Mouse (Mus musculus) midbrain, embryonic 15.5 days (tissue): ENCODE measurements around the gene Fus. TPM values are rescaled to one million over a fixed set of nuclear protein-coding genes. Genes with fewer than 3 reads are reported as not detected.
A peak's percentile ranks its signal among the peaks of the same experiment; 100 is the strongest.
"Not testable (repeated sequence)": the region's sequence is repeated elsewhere in the genome, so short reads cannot be mapped to it uniquely, and the experiment has no call there.

Source experiments
- ATAC-seq: fragments of 200-750 bp; cut with Nextera tagmentation; replicated peaks from 2 replicates; pipeline ENCODE4 v1.8.0; 2017; ENCODE audit warnings: moderate TSS enrichment
- H3K27ac ChIP-seq: fragments of 300-500 bp; sonication (generic); 2 replicates; pipeline ENCODE4 v1.5.1; 2015; ENCODE audit warnings: mild to moderate bottlenecking, inconsistent platforms
- H3K27me3 ChIP-seq: fragments of 300-500 bp; sonication (generic); replicated peaks from 2 replicates; pipeline ENCODE4 v1.6.1; 2015; ENCODE audit warnings: inconsistent platforms
- H3K36me3 ChIP-seq: fragments of 300-500 bp; sonication (generic); replicated peaks from 2 replicates; pipeline ENCODE4 v1.6.1; 2015; ENCODE audit warnings: inconsistent platforms
- H3K4me1 ChIP-seq: fragments of 300-500 bp; sonication (generic); 2 replicates; pipeline ENCODE4 v1.6.1; 2015; ENCODE audit warnings: inconsistent platforms
- H3K4me2 ChIP-seq: fragments of 300-500 bp; sonication (generic); 2 replicates; pipeline ENCODE4 v1.6.1; 2015; ENCODE audit warnings: inconsistent platforms, mild to moderate bottlenecking, moderate library complexity
- H3K4me3 ChIP-seq: fragments of 300-500 bp; sonication (generic); 2 replicates; pipeline ENCODE4 v1.5.1; 2015; ENCODE audit warnings: mild to moderate bottlenecking, inconsistent platforms
- H3K9ac ChIP-seq: fragments of 300-500 bp; sonication (generic); 2 replicates; pipeline ENCODE4 v1.6.1; 2015; ENCODE audit warnings: mild to moderate bottlenecking, inconsistent platforms
- H3K9me3 ChIP-seq: fragments of 300-500 bp; sonication (generic); 2 replicates; pipeline ENCODE4 v1.6.1; 2016; ENCODE audit warnings: inconsistent platforms
- WGBS: fragments of 180-500 bp; shearing (Covaris S2); methylation state at CpG from one replicate; pipeline ENCODE4 v1.1.7; 2015; ENCODE audit warnings: mixed read lengths; 5-methylcytosine and 5-hydroxymethylcytosine counted together
- polyA plus RNA-seq: library from polyadenylated mRNA; unstranded; fragments of >200 nt; fragmentation: Nextera tagmentation; extraction: Ambion mirVana; gene quantifications from 2 replicates; pipeline ENCODE4 v1.2.1, GENCODE M21; 2015

The Fus gene
- polyA plus RNA-seq, 1 experiment from 2014 or later, result 380 TPM

GRCm38 (mm10) chr7:127999436-127999835, 32.2 kb downstream of the Fus start:
- Histone ChIP-seq H3K4me1 (peaks cover 2% of the 10 kb centered on the region; the same call in 1 of the 2 replicates), H3K9ac (no peak overlapping the region), H3K27ac (no peak overlapping the region), H3K36me3 (no peaks in the 10 kb centered on the region), H3K4me2 (no peak overlapping the region), H3K9me3 (no peaks in the 10 kb centered on the region), H3K27me3 (no peaks in the 10 kb centered on the region; the same call in 1 of the 2 replicates), H3K4me3 (no peak overlapping the region)
- WGBS, result 80% methylated on average over 1 of the region's 1 CpGs
- ATAC-seq, result no peak

GRCm38 (mm10) chr7:128000068-128000950, 33.1 kb downstream of the Fus start:
- no peak overlapping the region for H3K4me2 ChIP-seq
- no peaks in the 10 kb centered on the region for H3K36me3 ChIP-seq
- no peak overlapping the region for H3K4me3 ChIP-seq
- H3K27me3 ChIP-seq, result no peaks in the 10 kb centered on the region; the same call in 1 of the 2 replicates
- no peak overlapping the region for H3K9ac ChIP-seq
- WGBS, result 75% methylated on average over 1 of the region's 1 CpGs
- no peak for ATAC-seq
- no peak overlapping the region for H3K27ac ChIP-seq
- H3K4me1 ChIP-seq, result peaks cover 6% of the 10 kb centered on the region; the same call in 1 of the 2 replicates
- no peaks in the 10 kb centered on the region for H3K9me3 ChIP-seq

GRCm38 (mm10) chr7:128003098-128003497, 35.8 kb downstream of the Fus start:
- Histone ChIP-seq H3K27ac (no peak overlapping the region), H3K36me3 (no peaks in the 10 kb centered on the region), H3K9ac (no peak overlapping the region), H3K27me3 (no peaks in the 10 kb centered on the region; the same call in 1 of the 2 replicates), H3K9me3 (no peaks in the 10 kb centered on the region), H3K4me2 (no peak overlapping the region), H3K4me3 (no peak overlapping the region), H3K4me1 (peaks cover 6% of the 10 kb centered on the region; the same call in 1 of the 2 replicates)
- ATAC-seq, result no peak
- 90% methylated on average over 6 of the region's 6 CpGs for WGBS

GRCm38 (mm10) chr7:128003688-128004087, 36.4 kb downstream of the Fus start, which contains the start of gene Trim72:
Gene Trim72, plus strand, starts transcription at chr7:128003949.
- H3K36me3 ChIP-seq, result no peaks in the 10 kb centered on the region
- peak within 1 kb of the TSS; percentile 21 for H3K4me2 ChIP-seq
- H3K4me1 ChIP-seq, result peaks cover 6% of the 10 kb centered on the region; the same call in 1 of the 2 replicates
- WGBS, result 96% methylated on average over 2 of the region's 2 CpGs
- H3K4me3 ChIP-seq, result no peak within 1 kb of the TSS
- ATAC-seq, result no peak
- H3K9ac ChIP-seq, result no peak within 1 kb of the TSS
- no peak within 1 kb of the TSS for H3K27ac ChIP-seq
- no peaks in the 10 kb centered on the region for H3K9me3 ChIP-seq
- H3K27me3 ChIP-seq, result no peaks in the 10 kb centered on the region; the same call in 1 of the 2 replicates

- Histone ChIP-seq H3K36me3 (no peaks in the 10 kb centered on the region), H3K9ac (no peak overlapping the region), H3K4me1 (peaks cover 6% of the 10 kb centered on the region; the same call in 1 of the 2 replicates), H3K4me3 (no peak overlapping the region), H3K27ac (no peak overlapping the region), H3K4me2 (0 out of 2 replicates have a peak overlapping the region, but pooled peaks have one; percentile 21), H3K9me3 (no peaks in the 10 kb centered on the region), H3K27me3 (no peaks in the 10 kb centered on the region; the same call in 1 of the 2 replicates)
- WGBS, result 81% methylated on average over 5 of the region's 5 CpGs
- no peak for ATAC-seq
Observed at GRCm38 (mm10) chr7:128004150-128004486, 36.9 kb downstream of the Fus start.

- Histone ChIP-seq H3K27me3 (no peaks in the 10 kb centered on the region; the same call in 1 of the 2 replicates), H3K4me1 (peaks cover 6% of the 10 kb centered on the region; the same call in 1 of the 2 replicates), H3K9ac (no peak overlapping the region), H3K4me2 (peak overlapping the region; percentile 21), H3K4me3 (no peak overlapping the region), H3K36me3 (no peaks in the 10 kb centered on the region), H3K9me3 (no peaks in the 10 kb centered on the region), H3K27ac (no peak overlapping the region)
- ATAC-seq, result no peak
- 28% methylated on average over 35 of the region's 35 CpGs for WGBS
Observed at GRCm38 (mm10) chr7:128004487-128005362, 37.5 kb downstream of the Fus start.

- Histone ChIP-seq H3K9me3 (no peaks in the 10 kb centered on the region), H3K27me3 (no peaks in the 10 kb centered on the region; the same call in 1 of the 2 replicates), H3K27ac (no peak overlapping the region), H3K9ac (no peak overlapping the region), H3K4me2 (no peak overlapping the region), H3K4me1 (peaks cover 6% of the 10 kb centered on the region; the same call in 1 of the 2 replicates), H3K36me3 (no peaks in the 10 kb centered on the region), H3K4me3 (no peak overlapping the region)
- WGBS, result 79% methylated on average over 7 of the region's 7 CpGs
- ATAC-seq, result no peak
Observed at GRCm38 (mm10) chr7:128006193-128006592, 38.9 kb downstream of the Fus start.

- no peak for ATAC-seq
- Histone ChIP-seq H3K4me2 (peak overlapping the region; percentile 24; the same call in 1 of the 2 replicates), H3K4me1 (no peaks in the 10 kb centered on the region), H3K9me3 (no peaks in the 10 kb centered on the region), H3K9ac (no peak overlapping the region), H3K27me3 (no peaks in the 10 kb centered on the region; the same call in 1 of the 2 replicates), H3K36me3 (no peaks in the 10 kb centered on the region), H3K4me3 (no peak overlapping the region), H3K27ac (no peak overlapping the region)
- WGBS, result 63% methylated on average over 40 of the region's 40 CpGs
Observed at GRCm38 (mm10) chr7:128009715-128010340, 42.6 kb downstream of the Fus start.

GRCm38 (mm10) chr7:128012136-128012780, 45.0 kb downstream of the Fus start:
- Histone ChIP-seq H3K9me3 (no peaks in the 10 kb centered on the region), H3K4me1 (no peaks in the 10 kb centered on the region), H3K9ac (no peak overlapping the region), H3K36me3 (no peaks in the 10 kb centered on the region), H3K4me2 (no peak overlapping the region), H3K4me3 (no peak overlapping the region), H3K27ac (no peak overlapping the region), H3K27me3 (no peaks in the 10 kb centered on the region)
- ATAC-seq, result no peak
- 79% methylated on average over 13 of the region's 13 CpGs for WGBS

GRCm38 (mm10) chr7:128013116-128013515, 45.9 kb downstream of the Fus start:
- no peaks in the 10 kb centered on the region for H3K27me3 ChIP-seq
- no peak for ATAC-seq
- no peaks in the 10 kb centered on the region for H3K4me1 ChIP-seq
- H3K9me3 ChIP-seq, result no peaks in the 10 kb centered on the region
- no peak overlapping the region for H3K9ac ChIP-seq
- no peak overlapping the region for H3K4me2 ChIP-seq
- no peak overlapping the region for H3K27ac ChIP-seq
- WGBS, result 94% methylated on average over 13 of the region's 13 CpGs
- H3K36me3 ChIP-seq, result no peaks in the 10 kb centered on the region
- H3K4me3 ChIP-seq, result no peak overlapping the region

- H3K4me3 ChIP-seq, ATAC-seq, H3K9ac ChIP-seq, H3K27ac ChIP-seq, H3K9me3 ChIP-seq, H3K36me3 ChIP-seq, H3K27me3 ChIP-seq, H3K4me2 ChIP-seq, H3K4me1 ChIP-seq: not testable (repeated sequence)
- WGBS, result 86% methylated on average over 5 of the region's 5 CpGs
Observed at GRCm38 (mm10) chr7:128016134-128016533, 48.9 kb downstream of the Fus start.
